Mouse (Mus musculus) C2C12 (cell line): ENCODE results near the gene Pin4. TPM values are rescaled to one million over a fixed set of nuclear protein-coding genes. Genes with fewer than 3 reads are reported as not detected.

Source experiments
- H3K27me3 ChIP-seq: one replicate; pipeline ENCODE4 v1.6.1; 2011; ENCODE audit not compliant: control insufficient read depth, insufficient read depth, insufficient read length
- H3K36me3 ChIP-seq: one replicate; pipeline ENCODE4 v1.6.1; 2011; ENCODE audit not compliant: control insufficient read depth, insufficient read depth
- H3K4me3 ChIP-seq: one replicate; pipeline ENCODE4 v1.5.1; 2011; ENCODE audit warnings: mild to moderate bottlenecking, control low read depth; ENCODE audit not compliant: poor library complexity, insufficient read depth, severe bottlenecking
- H3K79me2 ChIP-seq: one replicate; pipeline ENCODE4 v1.6.1; 2011; ENCODE audit not compliant: control insufficient read depth, insufficient read depth
- H3K79me3 ChIP-seq: one replicate; pipeline ENCODE4 v1.6.1; 2011; ENCODE audit warnings: low read depth, control low read depth
- H3ac ChIP-seq: one replicate; pipeline ENCODE3; 2011; ENCODE audit warnings: low read depth; ENCODE audit not compliant: control insufficient read depth, insufficient read length
- CEBPB ChIP-seq: IDR thresholded peaks from one replicate; pipeline ENCODE4 v1.6.1; 2011; ENCODE audit warnings: low read depth, mild to moderate bottlenecking, control low read depth, moderate library complexity
- CTCF ChIP-seq: IDR thresholded peaks from one replicate; pipeline ENCODE4 v1.5.1; 2011; ENCODE audit not compliant: control insufficient read depth, insufficient read depth, insufficient read length
- FOSL1 ChIP-seq: IDR thresholded peaks from one replicate; pipeline ENCODE4 v1.8.0; 2011; ENCODE audit warnings: mild to moderate bottlenecking, low read length; ENCODE audit not compliant: poor library complexity, insufficient read depth, severe bottlenecking
- MAX ChIP-seq: IDR thresholded peaks from one replicate; pipeline ENCODE4 v1.6.1; 2011; ENCODE audit warnings: mild to moderate bottlenecking, control low read depth
- MYOD1 ChIP-seq: IDR thresholded peaks from one replicate; pipeline ENCODE4 v1.6.1; 2011; ENCODE audit warnings: low read depth; ENCODE audit not compliant: control insufficient read depth, insufficient read length
- MYOG ChIP-seq: IDR thresholded peaks from one replicate; pipeline ENCODE4 v1.6.1; 2011; ENCODE audit not compliant: control insufficient read depth, insufficient read length; ENCODE audit errors: extremely low read depth
- USF1 ChIP-seq: IDR thresholded peaks from one replicate; pipeline ENCODE4 v1.6.1; 2011; ENCODE audit warnings: low read depth, mild to moderate bottlenecking, control low read depth, moderate library complexity
- polyA plus RNA-seq: library from polyadenylated mRNA; unstranded; fragments of >200 nt; fragmentation: generic; extraction: Trizol; gene quantifications from one replicate; pipeline ENCODE4 v1.2.1, GENCODE M21; 2012; ENCODE audit warnings: missing spikeins

Pin4 gene
- polyA plus RNA-seq, 1 experiment, result 89.0 TPM

DNA sequence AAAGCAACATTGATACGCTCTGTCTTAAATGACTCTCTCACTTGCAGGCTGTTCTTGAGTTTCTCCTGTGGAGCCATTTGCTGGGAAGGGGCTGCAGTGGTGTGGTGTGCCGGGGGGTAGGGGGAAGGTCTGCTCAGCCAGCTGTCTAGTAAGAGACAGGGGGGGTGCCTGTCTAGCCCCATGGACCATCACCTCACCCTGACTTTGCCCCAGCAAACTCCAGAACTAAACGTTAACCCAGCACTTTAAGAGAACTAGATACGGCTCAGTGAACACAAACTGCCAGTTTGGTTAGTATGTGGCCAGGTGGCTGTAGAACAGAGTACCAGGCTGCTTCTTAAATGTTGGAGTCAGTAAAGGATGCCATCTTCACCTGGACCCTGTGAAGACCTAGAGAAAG lies 44.1 kb upstream of the Pin4 start:
- no peaks in the 10 kb centered on the region for H3K27me3 ChIP-seq

DNA sequence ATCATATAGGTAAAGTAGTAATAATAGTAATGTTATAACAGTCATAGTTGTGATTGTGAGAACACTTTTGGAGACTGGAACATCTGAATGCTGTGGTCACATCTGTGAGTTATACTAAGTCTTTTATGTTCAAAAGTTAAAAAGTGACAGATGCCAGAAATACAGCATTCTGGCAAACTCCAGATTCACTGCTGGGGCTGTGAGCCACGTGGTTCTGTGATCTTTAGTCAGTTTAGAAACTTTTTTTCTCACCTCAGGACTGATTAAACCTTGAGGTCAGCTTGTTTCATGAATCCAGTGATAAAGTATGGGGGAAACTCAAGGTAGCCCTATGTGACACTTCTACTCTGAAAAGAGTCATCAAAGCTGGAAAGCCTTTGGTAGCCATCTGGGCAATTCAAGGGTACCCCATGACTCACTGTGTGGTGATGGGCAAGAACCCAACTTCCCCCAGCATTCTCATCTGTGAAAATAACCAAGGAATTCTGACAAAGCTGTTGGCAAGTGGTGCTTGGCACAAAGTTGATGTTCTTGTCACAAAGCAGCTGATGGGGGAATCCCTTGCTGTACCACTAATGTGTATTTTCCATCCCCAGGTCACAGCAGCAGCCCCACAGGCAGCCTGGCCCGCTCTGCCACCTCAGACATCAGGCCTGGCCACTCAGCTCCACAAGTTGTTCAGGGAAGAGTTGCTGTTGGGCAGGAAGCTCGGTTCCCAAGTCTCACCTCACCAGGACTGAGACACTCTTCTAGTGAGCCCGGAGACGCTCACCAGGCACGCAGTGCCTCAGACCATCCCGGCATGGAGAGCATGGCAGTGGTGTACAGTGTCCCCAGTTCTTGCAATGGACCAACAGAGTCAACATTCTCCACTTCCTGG lies 42.1 kb upstream of the Pin4 start:
- Histone ChIP-seq H3K4me3 (no peak overlapping the region), H3K79me2 (no peaks in the 10 kb centered on the region), H3K36me3 (no peaks in the 10 kb centered on the region), H3K27me3 (no peaks in the 10 kb centered on the region), H3ac (no peak overlapping the region), H3K79me3 (no peaks in the 10 kb centered on the region)
- no peak for TF ChIP-seq MYOD1
- no peak for TF ChIP-seq CTCF
- TF ChIP-seq MAX, result no peak
- no peak for TF ChIP-seq USF1
- no peak for TF ChIP-seq MYOG
- TF ChIP-seq CEBPB, result no peak
- TF ChIP-seq FOSL1, result no peak

More for the DNA sequence above, 44.1 kb upstream of the Pin4 start:
- H3K79me2 ChIP-seq, result no peaks in the 10 kb centered on the region
- H3K79me3 ChIP-seq, result no peaks in the 10 kb centered on the region
- TF ChIP-seq MYOG, result no peak
- no peak for TF ChIP-seq CTCF
- no peak for TF ChIP-seq FOSL1
- TF ChIP-seq MAX, result no peak
- TF ChIP-seq MYOD1, result no peak
- TF ChIP-seq CEBPB, result no peak
- no peak for TF ChIP-seq USF1
- no peaks in the 10 kb centered on the region for H3K36me3 ChIP-seq
- H3K4me3 ChIP-seq, result no peak overlapping the region
- no peak overlapping the region for H3ac ChIP-seq

DNA sequence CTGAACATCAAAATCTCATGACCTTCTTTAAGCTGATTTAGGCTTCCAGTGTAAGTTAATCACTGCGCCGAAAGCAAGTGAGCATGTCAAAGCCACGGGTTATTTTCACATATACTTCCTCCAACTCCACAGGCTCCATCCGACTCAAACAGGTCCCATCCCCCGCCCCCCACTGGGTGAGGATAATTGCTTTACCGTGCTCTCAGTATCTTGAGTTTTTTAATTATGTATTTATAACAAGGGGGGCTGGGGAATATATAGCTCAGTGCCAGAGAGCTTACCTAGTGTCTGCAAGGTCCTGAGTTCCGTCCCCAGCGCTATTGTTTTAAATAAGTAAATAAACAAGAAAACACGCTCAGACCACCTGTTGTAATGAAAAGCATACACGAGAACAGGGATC lies 38.2 kb upstream of the Pin4 start:
- Histone ChIP-seq H3K79me3 (no peaks in the 10 kb centered on the region), H3K36me3 (no peaks in the 10 kb centered on the region), H3ac (no peak overlapping the region), H3K27me3 (no peaks in the 10 kb centered on the region), H3K79me2 (no peaks in the 10 kb centered on the region), H3K4me3 (no peak overlapping the region)
- TF ChIP-seq MYOG, result no peak
- TF ChIP-seq CTCF, result no peak
- TF ChIP-seq MAX, result no peak
- TF ChIP-seq USF1, result no peak
- TF ChIP-seq MYOD1, result no peak
- TF ChIP-seq FOSL1, result no peak
- no peak for TF ChIP-seq CEBPB

DNA sequence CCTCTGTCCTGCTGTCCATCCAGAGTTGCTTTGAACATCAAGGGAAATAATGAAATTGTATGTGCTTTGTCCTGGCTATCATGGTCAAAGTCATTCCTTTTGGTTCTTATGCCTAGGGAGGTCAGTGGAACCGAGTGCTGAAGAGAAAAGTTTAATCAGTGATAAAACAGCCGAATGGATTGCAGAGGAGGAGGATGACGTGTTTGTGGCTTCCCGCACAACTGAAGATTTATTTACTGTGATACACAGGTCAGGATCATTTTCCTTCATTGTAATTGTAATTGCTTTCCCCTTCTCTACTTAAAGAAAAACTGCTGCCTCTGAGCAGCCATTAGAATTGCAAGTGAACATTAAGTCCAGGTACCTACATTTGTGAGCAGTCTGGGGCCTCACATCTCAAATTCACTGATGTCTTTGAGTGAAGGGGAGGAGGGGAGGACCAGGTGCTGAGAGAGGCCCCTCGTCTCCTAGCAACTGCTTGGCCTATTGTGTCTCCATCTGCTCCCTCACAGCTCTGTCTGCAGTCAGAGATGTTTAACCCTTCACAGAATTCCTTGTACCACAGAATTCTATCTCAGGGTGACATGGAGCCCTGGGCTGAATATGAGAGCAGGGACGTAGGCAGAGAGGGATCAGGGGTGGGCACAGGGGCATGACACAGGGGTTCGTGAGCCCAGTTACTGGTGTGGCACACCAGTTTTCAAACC lies 37.5 kb upstream of the Pin4 start:
- no peaks in the 10 kb centered on the region for H3K27me3 ChIP-seq
- no peaks in the 10 kb centered on the region for H3K79me3 ChIP-seq
- H3K36me3 ChIP-seq, result no peaks in the 10 kb centered on the region
- H3K79me2 ChIP-seq, result no peaks in the 10 kb centered on the region
- no peak for TF ChIP-seq MYOD1
- no peak for TF ChIP-seq CTCF
- no peak for TF ChIP-seq MAX
- no peak for TF ChIP-seq USF1
- TF ChIP-seq FOSL1, result no peak
- no peak for TF ChIP-seq CEBPB
- TF ChIP-seq MYOG, result no peak
- H3K4me3 ChIP-seq, result no peak overlapping the region
- H3ac ChIP-seq, result no peak overlapping the region

DNA sequence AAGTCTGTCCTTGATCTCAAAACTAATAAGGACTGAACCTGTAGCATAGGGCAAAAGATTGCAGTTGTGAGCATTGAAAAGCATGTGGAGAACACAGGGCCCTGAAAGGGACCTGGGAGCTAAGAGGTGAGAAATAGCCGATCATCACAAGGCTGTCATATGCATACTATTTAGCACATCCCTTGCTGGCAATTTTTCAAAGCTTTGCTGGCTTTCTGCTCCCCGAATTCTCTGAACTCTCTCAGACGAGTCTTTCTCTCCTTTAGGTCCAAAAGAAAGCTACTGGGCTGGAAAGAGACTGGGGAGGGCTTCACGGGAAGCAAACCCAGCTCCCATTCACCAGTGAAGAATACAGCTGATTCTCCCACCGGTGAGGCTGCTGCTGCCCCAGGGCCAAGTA lies 36.9 kb upstream of the Pin4 start:
- Histone ChIP-seq H3K79me3 (no peaks in the 10 kb centered on the region), H3K4me3 (no peak overlapping the region), H3ac (no peak overlapping the region), H3K27me3 (no peaks in the 10 kb centered on the region), H3K79me2 (no peaks in the 10 kb centered on the region), H3K36me3 (no peaks in the 10 kb centered on the region)
- no peak for TF ChIP-seq USF1
- no peak for TF ChIP-seq FOSL1
- TF ChIP-seq MAX, result no peak
- no peak for TF ChIP-seq MYOG
- no peak for TF ChIP-seq MYOD1
- no peak for TF ChIP-seq CTCF
- TF ChIP-seq CEBPB, result no peak
